Mouse (Mus musculus) lung, postnatal 14 days (tissue): ENCODE measurements around the gene Ankfn1.

ENCODE experiments used
- DNase-seq: peaks from one replicate; pipeline ENCODE4 v3.0.0; 2021

The Ankfn1 gene

GRCm38 (mm10) chr11:89569391-89570145 is 207.9 kb downstream of the Ankfn1 start:
- no peak for DNase-seq

GRCm38 (mm10) chr11:89568246-89568645 is 209.2 kb downstream of the Ankfn1 start:
- no peak for DNase-seq

GRCm38 (mm10) chr11:89551441-89551840 is 226.0 kb downstream of the Ankfn1 start:
- no peak for DNase-seq

- no peak for DNase-seq
Measured at GRCm38 (mm10) chr11:89550921-89551320, 226.5 kb downstream of the Ankfn1 start.

GRCm38 (mm10) chr11:89548786-89549185 is 228.7 kb downstream of the Ankfn1 start:
- no peak for DNase-seq

- DNase-seq: peak; percentile 28
Measured at GRCm38 (mm10) chr11:89546164-89546563, 231.3 kb downstream of the Ankfn1 start.

GRCm38 (mm10) chr11:89544856-89545817 is 232.3 kb downstream of the Ankfn1 start:
- DNase-seq: peak; percentile 6

GRCm38 (mm10) chr11:89538376-89538775 is 239.1 kb downstream of the Ankfn1 start:
- no peak for DNase-seq

GRCm38 (mm10) chr11:89527800-89528430 is 249.5 kb downstream of the Ankfn1 start:
- DNase-seq: no peak

- DNase-seq: no peak
Measured at GRCm38 (mm10) chr11:89515501-89515901, 262.0 kb downstream of the Ankfn1 start.

- DNase-seq: no peak
Measured at GRCm38 (mm10) chr11:89508675-89509324, 268.7 kb downstream of the Ankfn1 start.

GRCm38 (mm10) chr11:89506595-89507245 is 270.7 kb downstream of the Ankfn1 start:
- no peak for DNase-seq

- DNase-seq: no peak
Measured at GRCm38 (mm10) chr11:89505046-89505445, 272.4 kb downstream of the Ankfn1 start.

- DNase-seq: no peak
Measured at GRCm38 (mm10) chr11:89501796-89502195, 275.7 kb downstream of the Ankfn1 start.

GRCm38 (mm10) chr11:89500961-89501360 is 276.5 kb downstream of the Ankfn1 start:
- no peak for DNase-seq

- DNase-seq: no peak
Measured at GRCm38 (mm10) chr11:89481084-89481483, 296.4 kb downstream of the Ankfn1 start.

- DNase-seq: no peak
Measured at GRCm38 (mm10) chr11:89476927-89477326, 300.5 kb downstream of the Ankfn1 start.

- no peak for DNase-seq
Measured at GRCm38 (mm10) chr11:89476047-89476446, 301.4 kb downstream of the Ankfn1 start.

- no peak for DNase-seq
Measured at GRCm38 (mm10) chr11:89472871-89473270, 304.6 kb downstream of the Ankfn1 start.

- DNase-seq: no peak
Measured at GRCm38 (mm10) chr11:89465381-89465780, 312.1 kb downstream of the Ankfn1 start.

GRCm38 (mm10) chr11:89462216-89462615 is 315.2 kb downstream of the Ankfn1 start:
- no peak for DNase-seq

GRCm38 (mm10) chr11:89459437-89459836 is 318.0 kb downstream of the Ankfn1 start:
- DNase-seq: peak; percentile 40
